Mouse (Mus musculus): ENCODE data around the gene Dnajc6.
A peak's percentile ranks its signal among the peaks of the same experiment; 100 is the strongest.

Dnajc6 gene

GRCm38 (mm10) chr4:101507571-101508422, 11.3 kb downstream of the Dnajc6 start:
- DNase-seq (ENCODE audit: low read depth, low spot score): peak; percentile 88

- DNase-seq (ENCODE audit: low read depth, low spot score): peak; percentile 74
Measured at GRCm38 (mm10) chr4:101508431-101508830, 12.0 kb downstream of the Dnajc6 start.

DNA sequence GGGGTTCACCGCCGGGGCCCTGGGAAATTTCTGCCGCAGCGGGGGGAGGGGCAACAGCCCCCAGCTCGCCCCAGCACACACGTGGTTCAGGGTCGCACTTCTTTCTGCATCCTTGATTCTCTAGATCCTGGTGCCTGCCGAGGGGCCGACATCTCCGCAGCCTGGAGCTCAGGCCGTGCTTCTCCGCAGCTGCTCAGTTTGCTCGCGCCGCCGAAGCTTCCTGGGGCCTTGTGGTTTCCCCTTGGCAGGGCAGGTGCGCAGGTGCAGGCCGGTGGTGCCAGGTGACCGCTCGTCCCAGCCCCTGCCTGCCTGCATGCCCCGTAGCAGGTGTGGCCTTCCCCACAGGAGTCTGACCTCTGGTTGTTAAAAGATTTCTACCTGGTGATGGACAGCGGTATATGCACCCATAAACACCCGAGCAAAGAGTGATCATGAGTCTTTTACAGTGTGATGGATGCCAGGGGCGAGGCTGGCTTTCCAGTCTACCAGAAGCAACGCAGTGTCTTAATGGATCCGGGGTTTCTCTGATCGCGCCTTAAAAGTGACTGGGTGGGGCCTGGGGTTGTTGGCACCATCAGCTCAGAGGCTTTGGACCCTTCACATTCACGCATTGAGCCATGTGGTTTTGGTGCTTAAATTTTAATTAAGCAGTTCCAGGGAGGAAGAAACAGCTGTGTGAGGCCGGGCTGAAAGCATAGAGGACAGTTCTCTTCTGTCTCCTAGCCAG, 12.6 kb downstream of the Dnajc6 start:
- DNase-seq (ENCODE audit: low read depth, low spot score): peak; percentile 67

GRCm38 (mm10) chr4:101510111-101510903, 13.9 kb downstream of the Dnajc6 start:
- no peak for DNase-seq (ENCODE audit: low read depth, low spot score)

DNA sequence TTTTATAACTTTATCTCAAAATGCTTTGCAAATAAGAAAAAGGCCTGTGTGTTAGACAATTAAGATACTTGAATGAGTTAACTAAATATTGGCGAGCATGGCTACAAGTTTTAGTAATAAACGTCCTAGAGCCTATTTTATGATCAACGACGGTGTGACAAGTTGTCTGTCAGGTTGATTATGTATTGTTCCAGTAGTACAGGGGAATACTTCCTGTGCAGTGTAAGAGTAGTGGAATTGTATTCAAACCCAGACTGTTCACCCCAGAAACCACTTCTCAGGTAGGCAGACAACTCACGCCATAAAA, 14.4 kb downstream of the Dnajc6 start:
- no peak for DNase-seq (ENCODE audit: low read depth, low spot score)

- no peak for DNase-seq (ENCODE audit: low read depth, low spot score)
Measured at GRCm38 (mm10) chr4:101511768-101512521, 15.5 kb downstream of the Dnajc6 start.

DNA sequence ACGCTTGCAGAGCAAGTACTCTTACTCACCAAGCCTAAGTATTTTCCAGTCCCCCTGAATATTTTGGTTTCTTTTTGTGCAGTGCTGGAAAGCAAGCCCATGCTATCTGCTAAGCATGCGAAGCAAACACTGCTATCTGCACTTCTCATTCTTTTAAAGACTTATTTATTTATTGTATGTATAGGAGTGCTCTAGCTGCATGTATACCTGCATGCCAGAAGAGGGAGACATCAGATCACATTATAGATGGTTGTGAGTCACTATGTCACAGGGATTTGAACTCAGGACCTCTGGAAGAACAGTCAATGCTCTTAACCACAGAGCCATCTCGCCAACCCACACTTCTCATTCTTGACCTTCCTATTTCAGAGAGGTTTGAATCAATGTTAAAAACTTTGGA, 16.8 kb downstream of the Dnajc6 start:
- DNase-seq (ENCODE audit: low read depth, low spot score): peak; percentile 22

DNA sequence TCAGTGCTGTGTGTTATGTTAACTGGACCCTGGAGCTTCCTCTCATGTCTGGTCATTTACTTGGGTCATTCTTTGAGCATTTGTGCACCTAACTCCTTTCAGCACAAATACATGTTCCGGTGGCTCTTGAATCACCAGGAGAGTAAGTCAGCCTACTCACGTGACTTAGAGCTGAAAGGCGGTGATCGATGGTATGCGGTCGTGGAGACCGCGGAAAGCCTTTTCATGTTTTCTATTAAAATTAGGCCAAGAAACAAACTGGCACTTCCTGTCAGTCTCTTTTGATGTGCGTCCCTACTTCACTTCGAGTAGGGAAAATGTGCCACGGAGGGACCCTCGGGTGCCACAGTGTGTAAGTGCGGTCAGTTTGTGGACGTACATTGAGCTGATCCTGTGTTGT, 19.4 kb downstream of the Dnajc6 start:
- DNase-seq (ENCODE audit: low read depth, low spot score): no peak

DNA sequence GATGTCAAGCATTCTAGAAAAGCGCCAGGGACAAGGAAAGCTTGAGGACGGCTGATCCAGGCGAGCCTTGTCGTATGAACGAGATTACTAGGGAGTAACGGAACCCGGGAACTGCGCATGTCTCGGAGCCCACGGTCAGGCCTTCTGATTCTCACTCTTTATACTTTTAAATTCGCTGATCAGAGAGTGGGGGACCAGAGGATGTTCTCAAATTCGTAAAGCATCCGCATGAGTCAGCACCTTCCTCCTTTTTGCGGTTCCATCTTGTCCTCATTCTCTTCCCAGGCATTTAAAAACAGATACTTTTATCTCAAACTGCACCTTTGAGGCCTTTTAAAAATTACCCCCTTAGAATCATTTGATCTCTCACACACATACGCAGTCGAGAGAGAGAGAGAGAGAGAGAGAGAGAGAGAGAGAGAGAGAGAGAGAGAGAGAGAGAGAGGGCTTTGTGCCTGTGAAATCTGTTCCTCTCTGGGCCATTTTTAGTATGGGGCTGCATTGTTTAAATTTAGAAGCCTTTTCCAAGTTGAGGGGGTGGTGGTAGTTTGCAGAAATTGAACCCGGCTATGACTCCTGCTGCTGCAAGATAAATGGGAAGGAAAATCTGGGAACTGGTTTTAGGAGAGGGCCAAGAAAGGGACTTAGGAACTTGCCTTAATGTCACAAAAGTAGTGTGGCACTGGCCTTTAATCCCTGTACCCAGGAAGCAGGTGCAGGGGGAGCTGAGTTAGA, 20.2 kb downstream of the Dnajc6 start:
- DNase-seq (ENCODE audit: low read depth, low spot score): no peak

DNA sequence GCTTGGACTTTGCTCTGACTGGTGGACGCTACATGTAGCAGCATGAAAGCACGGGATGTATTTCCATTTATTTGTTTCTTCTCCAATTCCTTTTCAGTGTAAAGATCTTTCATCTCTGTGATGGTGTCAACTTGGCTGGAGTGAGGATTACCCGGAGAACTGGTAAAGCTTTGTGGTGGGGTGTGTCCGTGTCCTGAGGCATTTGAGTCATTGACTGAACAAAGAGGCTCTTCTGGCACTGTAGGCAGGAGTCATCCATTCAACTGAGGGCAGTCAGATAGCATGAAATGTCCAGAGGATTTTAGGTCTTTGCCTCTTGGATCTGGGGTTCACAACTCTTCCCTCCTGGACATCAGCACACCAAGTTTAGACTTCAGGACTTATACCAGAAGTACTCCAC, 35.5 kb downstream of the Dnajc6 start:
- peak; percentile 71 for DNase-seq (ENCODE audit: low read depth, low spot score)

GRCm38 (mm10) chr4:101540516-101540915, 44.1 kb downstream of the Dnajc6 start:
- DNase-seq (ENCODE audit: low read depth, low spot score): no peak

DNA sequence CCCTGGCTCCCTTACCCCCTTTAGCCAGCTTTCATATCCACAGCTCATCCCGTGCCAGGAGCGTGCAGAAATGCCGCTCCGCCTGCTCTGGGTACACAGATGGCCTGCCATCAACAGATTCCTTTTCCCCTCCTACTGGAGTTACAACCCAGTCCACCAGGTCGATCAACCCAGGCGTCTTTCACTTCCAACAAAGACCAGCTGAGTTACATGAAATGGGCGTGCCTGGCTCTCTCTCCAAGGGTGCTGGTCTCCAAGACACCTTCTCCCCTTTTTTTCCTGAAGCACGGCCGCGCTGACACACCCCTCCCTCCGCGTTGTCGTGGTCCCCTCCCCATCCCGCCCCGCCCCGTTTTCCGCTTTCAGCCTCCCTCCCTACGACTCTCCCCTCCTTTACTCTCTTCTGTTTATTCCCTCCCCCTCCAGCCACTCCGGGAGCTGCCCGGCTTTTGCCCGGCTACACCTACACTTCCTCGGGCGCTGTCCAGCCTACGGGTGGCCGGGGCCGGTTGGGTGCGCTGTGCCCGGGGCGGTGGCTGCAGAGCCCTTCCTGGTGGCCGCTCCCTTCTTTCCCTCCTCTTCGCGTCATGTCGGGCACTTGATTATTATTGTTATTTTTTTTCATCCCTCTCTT, 53.6 kb downstream of the Dnajc6 start:
- DNase-seq (ENCODE audit: low read depth, low spot score): peak; percentile 86

DNA sequence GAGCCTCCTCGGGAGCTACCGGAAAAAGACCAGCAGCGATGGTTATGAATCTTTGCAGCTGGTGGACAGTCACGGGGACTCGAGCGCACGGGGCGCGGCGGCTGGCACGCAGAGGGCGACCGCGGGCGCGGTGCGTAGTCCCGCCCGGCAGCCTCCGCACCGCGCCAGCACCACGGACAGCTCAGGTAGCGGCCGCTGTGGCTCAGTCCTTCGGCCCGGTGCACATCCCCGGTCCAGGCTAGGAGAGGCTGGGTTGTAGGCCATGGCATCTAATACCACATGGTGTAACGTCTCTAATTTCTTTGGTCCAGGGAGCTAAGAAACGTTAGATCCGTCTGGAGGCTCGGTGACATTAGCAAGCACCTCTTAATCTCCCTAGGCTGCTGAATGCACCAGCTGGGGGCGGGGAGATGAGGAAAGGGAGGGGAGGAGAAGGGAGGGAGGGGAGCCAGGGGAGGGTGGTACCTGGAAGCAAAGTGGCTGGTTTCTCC, 54.3 kb downstream of the Dnajc6 start:
- DNase-seq (ENCODE audit: low read depth, low spot score): peak; percentile 86

DNA sequence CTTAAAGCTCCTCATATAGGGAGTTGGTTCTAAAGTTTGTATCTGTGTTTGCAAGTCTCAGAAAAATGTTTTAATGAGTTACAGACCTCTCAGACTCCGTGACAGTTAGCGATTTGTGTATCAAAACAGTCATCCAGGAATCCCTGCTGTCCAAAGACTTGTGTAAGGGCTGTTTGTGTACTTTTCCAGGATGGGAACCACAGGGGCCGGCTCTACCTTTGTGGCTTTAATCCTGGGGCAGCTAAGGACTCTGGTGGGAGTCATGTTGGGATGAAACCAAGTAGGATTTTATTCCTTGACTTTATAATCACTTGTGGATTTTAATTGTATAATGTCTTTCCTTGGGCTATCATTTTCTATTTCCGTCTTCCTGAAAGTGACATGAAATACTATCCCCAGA, 55.0 kb downstream of the Dnajc6 start:
- DNase-seq (ENCODE audit: low read depth, low spot score): no peak

DNA sequence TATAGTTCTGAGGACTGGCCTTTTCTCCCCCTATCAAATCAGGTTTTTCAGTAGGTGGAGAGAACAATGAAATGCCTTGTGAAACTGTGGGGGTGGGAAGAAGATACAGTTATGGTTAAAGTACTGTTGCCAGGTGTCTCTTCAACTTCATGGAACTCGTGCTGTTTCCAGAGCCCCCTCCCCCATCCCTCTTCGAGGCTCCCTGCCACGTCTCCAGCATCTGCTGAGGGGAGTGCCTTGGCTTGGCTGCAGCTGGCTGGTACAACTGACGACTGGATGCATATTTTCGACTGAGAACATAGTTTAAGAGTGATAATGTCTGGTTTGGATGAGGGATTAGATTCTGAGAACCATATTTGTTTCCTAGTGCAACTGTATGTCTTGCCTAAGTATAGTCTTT, 55.9 kb downstream of the Dnajc6 start:
- no peak for DNase-seq (ENCODE audit: low read depth, low spot score)

GRCm38 (mm10) chr4:101555016-101555415, 58.6 kb downstream of the Dnajc6 start:
- no peak for DNase-seq (ENCODE audit: low read depth, low spot score)

- no peak for DNase-seq (ENCODE audit: low read depth, low spot score)
Measured at GRCm38 (mm10) chr4:101560137-101560536, 63.7 kb downstream of the Dnajc6 start.

DNA sequence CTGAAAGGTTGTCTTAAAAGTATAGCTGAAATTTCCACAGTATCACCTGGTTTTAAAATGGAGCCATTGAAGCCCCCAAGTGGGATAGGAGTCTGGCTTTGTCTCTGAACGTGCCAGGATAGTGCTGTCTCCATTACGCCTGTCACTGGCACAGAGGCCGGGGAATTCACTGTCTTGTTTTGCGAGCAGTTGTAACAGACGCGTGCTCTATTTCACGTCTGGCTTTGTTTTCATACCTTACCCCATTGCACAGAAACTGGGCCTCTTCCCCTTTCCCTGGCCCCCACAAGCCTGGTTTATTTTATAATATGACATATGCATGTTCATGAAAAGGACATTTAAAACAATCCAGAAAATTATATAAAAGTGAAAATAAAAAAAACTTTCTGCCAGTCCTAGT, 66.4 kb downstream of the Dnajc6 start:
- DNase-seq (ENCODE audit: low read depth, low spot score): no peak

DNA sequence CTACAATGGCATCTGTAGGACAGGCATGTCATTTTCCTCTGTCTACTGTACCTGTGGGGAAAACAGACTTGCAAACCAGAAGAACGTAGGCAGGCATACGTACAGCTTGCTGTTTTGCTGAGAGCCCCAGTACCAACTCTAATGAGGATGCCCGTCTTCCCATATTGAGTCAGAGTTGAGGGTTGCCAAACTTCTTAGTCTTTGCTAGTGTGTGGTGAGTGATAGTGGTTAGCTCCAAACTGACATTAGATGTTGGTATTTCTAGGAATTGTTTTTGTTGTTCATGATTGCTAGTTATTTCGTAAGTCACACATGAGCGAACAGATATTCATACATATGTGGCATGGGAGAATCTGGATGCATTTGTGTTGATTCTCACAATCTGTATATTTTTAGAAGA, 67.2 kb downstream of the Dnajc6 start:
- no peak for DNase-seq (ENCODE audit: low read depth, low spot score)

- no peak for DNase-seq (ENCODE audit: low read depth, low spot score)
Measured at GRCm38 (mm10) chr4:101564746-101565417, 68.4 kb downstream of the Dnajc6 start.

Data from ZHBTc4 (cell line).